Mouse (Mus musculus): ENCODE data around the gene Galnt4. TPM values are rescaled to one million over a fixed set of nuclear protein-coding genes. Genes with fewer than 3 reads are reported as not detected.

The Galnt4 gene
- polyA plus RNA-seq, 1 experiment from 2014 or later = 3.7 TPM

- no peak overlapping the region for H3K4me3 ChIP-seq (replicated peaks; ENCODE audit: low read depth, low read length)
- ATAC-seq (ENCODE audit: low FRiP score, low TSS enrichment) = no peak
- no peak overlapping the region for H3K27ac ChIP-seq (replicated peaks; ENCODE audit: low read depth, low read length)
- no peaks in the 10 kb centered on the region for H3K4me1 ChIP-seq (ENCODE audit: control insufficient read depth, insufficient read depth, low read length)
- no peaks in the 10 kb centered on the region for H3K36me3 ChIP-seq (ENCODE audit: control insufficient read depth, insufficient read depth, low read length)
- H3K4me2 ChIP-seq (ENCODE audit: low read length) = no peak overlapping the region
- no peaks in the 10 kb centered on the region for H3K9me3 ChIP-seq (ENCODE audit: control insufficient read depth, low read length)
- H3K27me3 ChIP-seq (ENCODE audit: control insufficient read depth, insufficient read depth, low read length) = no peaks in the 10 kb centered on the region
- H3K9ac ChIP-seq (replicated peaks; ENCODE audit: low read length) = no peak overlapping the region
- no peak for DNase-seq
- 89% methylated on average over 6 of the region's 6 CpGs for WGBS
These were observed 10.7 kb downstream of the Galnt4 start for GRCm38 (mm10) chr10:99118697-99119096.

DNA sequence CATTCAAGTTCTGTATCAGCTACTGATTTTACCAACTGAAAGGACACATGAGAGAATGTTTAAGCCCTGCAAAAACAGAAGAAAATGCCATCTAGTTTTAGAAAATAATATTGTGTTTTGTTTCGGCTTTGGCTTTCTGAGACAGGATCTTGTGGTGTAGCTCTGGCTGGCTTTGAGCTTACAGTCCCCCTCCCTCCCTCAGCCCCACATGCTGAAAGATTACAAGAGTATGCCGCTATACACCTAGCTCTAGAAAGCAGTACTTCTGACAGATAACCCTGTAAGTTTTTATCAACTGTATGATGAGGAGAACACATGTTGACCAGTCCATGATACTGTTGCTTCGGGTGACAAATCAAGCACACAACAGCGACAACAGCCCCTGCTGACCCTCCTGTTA is 11.5 kb downstream of the Galnt4 start:
- no peaks in the 10 kb centered on the region for H3K27me3 ChIP-seq (ENCODE audit: control insufficient read depth, insufficient read depth, low read length)
- H3K27ac ChIP-seq (replicated peaks; ENCODE audit: low read depth, low read length) = no peak overlapping the region
- no peaks in the 10 kb centered on the region for H3K9me3 ChIP-seq (ENCODE audit: control insufficient read depth, low read length)
- no peak overlapping the region for H3K9ac ChIP-seq (replicated peaks; ENCODE audit: low read length)
- 95% methylated on average over 4 of the region's 4 CpGs for WGBS
- no peaks in the 10 kb centered on the region for H3K36me3 ChIP-seq (ENCODE audit: control insufficient read depth, insufficient read depth, low read length)
- H3K4me1 ChIP-seq (ENCODE audit: control insufficient read depth, insufficient read depth, low read length) = no peaks in the 10 kb centered on the region
- ATAC-seq (ENCODE audit: low FRiP score, low TSS enrichment) = no peak
- no peak overlapping the region for H3K4me3 ChIP-seq (replicated peaks; ENCODE audit: low read depth, low read length)
- no peak for DNase-seq
- no peak overlapping the region for H3K4me2 ChIP-seq (ENCODE audit: low read length)

GRCm38 (mm10) chr10:99126225-99126624 is 18.3 kb downstream of the Galnt4 start, which contains the start of gene Phxr2:
TSS of gene Phxr2 (minus strand) at chr10:99126325.
- H3K27me3 ChIP-seq (ENCODE audit: control insufficient read depth, insufficient read depth, low read length) = no peaks in the 10 kb centered on the region
- no peak for DNase-seq
- WGBS = 94% methylated on average over 4 of the region's 4 CpGs

GRCm38 (mm10) chr10:99126954-99127353 is 19.0 kb downstream of the Galnt4 start:
- no peak for ATAC-seq (ENCODE audit: low FRiP score, low TSS enrichment)
- Histone ChIP-seq H3K4me2 (ENCODE audit: low read length) (no peak overlapping the region), H3K36me3 (ENCODE audit: control insufficient read depth, insufficient read depth, low read length) (peaks cover 6% of the 10 kb centered on the region), H3K27ac (replicated peaks; ENCODE audit: low read depth, low read length) (no peak overlapping the region), H3K27me3 (ENCODE audit: control insufficient read depth, insufficient read depth, low read length) (no peaks in the 10 kb centered on the region), H3K9ac (replicated peaks; ENCODE audit: low read length) (no peak overlapping the region), H3K4me3 (replicated peaks; ENCODE audit: low read depth, low read length) (no peak overlapping the region), H3K9me3 (ENCODE audit: control insufficient read depth, low read length) (no peaks in the 10 kb centered on the region), H3K4me1 (ENCODE audit: control insufficient read depth, insufficient read depth, low read length) (no peaks in the 10 kb centered on the region)
- DNase-seq = no peak
- 94% methylated on average over 14 of the region's 14 CpGs for WGBS

More at GRCm38 (mm10) chr10:99126225-99126624, 18.3 kb downstream of the Galnt4 start, which contains the start of gene Phxr2:
- H3K4me2 ChIP-seq (ENCODE audit: low read length) = no peak within 1 kb of the TSS
- H3K9ac ChIP-seq (replicated peaks; ENCODE audit: low read length) = no peak within 1 kb of the TSS
- H3K9me3 ChIP-seq (ENCODE audit: control insufficient read depth, low read length) = no peaks in the 10 kb centered on the region
- no peak for ATAC-seq (ENCODE audit: low FRiP score, low TSS enrichment)
- H3K4me3 ChIP-seq (replicated peaks; ENCODE audit: low read depth, low read length) = no peak within 1 kb of the TSS
- H3K36me3 ChIP-seq (ENCODE audit: control insufficient read depth, insufficient read depth, low read length) = peaks cover 6% of the 10 kb centered on the region
- H3K4me1 ChIP-seq (ENCODE audit: control insufficient read depth, insufficient read depth, low read length) = no peaks in the 10 kb centered on the region
- H3K27ac ChIP-seq (replicated peaks; ENCODE audit: low read depth, low read length) = no peak within 1 kb of the TSS

DNA sequence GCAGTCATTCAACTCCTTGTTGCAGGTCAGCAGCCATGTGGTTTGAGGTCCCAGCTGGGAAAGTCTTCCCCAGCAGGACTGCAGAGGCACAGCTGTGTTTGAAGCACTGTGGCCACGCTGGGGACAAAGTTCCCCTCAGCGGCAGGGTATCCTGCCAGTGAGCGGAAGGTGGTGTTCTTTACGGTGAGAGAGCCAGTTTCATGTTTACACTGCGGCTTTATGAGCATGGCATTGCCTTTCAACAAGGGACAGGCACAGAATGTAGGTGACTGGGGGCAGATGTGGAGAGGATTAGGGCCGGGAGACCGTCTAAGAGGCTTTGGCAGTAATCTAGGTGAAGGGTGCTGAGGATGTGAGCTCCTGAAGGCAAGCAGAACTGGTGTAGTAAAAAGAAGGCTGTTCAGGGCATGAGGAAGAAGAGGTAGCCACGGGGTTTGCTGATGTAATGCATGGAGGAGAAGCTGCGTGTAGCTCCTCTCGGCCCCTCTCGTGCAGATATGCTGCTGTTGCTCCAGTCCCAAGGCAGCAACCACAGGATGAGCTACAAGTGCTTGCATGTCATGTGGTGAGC is 19.8 kb downstream of the Galnt4 start:
- Histone ChIP-seq H3K9me3 (ENCODE audit: control insufficient read depth, low read length) (no peaks in the 10 kb centered on the region), H3K4me3 (replicated peaks; ENCODE audit: low read depth, low read length) (no peak overlapping the region), H3K27me3 (ENCODE audit: control insufficient read depth, insufficient read depth, low read length) (no peaks in the 10 kb centered on the region), H3K4me2 (ENCODE audit: low read length) (no peak overlapping the region), H3K9ac (replicated peaks; ENCODE audit: low read length) (no peak overlapping the region), H3K36me3 (ENCODE audit: control insufficient read depth, insufficient read depth, low read length) (peaks cover 6% of the 10 kb centered on the region), H3K4me1 (ENCODE audit: control insufficient read depth, insufficient read depth, low read length) (no peaks in the 10 kb centered on the region), H3K27ac (replicated peaks; ENCODE audit: low read depth, low read length) (no peak overlapping the region)
- ATAC-seq (ENCODE audit: low FRiP score, low TSS enrichment) (no peak), DNase-seq (no peak)
- 88% methylated on average over 11 of the region's 11 CpGs for WGBS

DNA sequence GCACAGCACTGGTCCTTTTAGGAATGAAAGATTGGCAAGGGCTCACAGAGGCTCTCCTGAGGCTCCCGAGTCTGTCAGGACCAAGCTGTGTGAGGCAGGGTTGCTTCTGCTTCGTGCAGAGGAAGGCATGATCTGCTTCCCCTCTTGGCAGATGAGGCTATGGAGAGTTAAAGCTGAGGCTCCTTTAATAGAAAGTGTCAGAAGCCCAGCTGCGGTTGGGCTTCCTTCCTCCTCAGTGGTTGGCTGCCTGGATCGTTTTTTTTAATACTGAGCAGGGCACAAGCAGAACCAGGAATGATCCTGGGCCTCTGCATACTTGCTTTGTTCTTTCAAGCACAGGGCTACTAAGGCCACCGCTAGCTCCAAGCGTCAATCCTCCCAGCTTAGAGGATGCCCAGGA is 22.7 kb downstream of the Galnt4 start:
- Histone ChIP-seq H3K4me1 (ENCODE audit: control insufficient read depth, insufficient read depth, low read length) (no peaks in the 10 kb centered on the region), H3K27me3 (ENCODE audit: control insufficient read depth, insufficient read depth, low read length) (no peaks in the 10 kb centered on the region), H3K9ac (replicated peaks; ENCODE audit: low read length) (no peak overlapping the region), H3K36me3 (ENCODE audit: control insufficient read depth, insufficient read depth, low read length) (peaks cover 12% of the 10 kb centered on the region), H3K4me3 (replicated peaks; ENCODE audit: low read depth, low read length) (no peak overlapping the region), H3K9me3 (ENCODE audit: control insufficient read depth, low read length) (no peaks in the 10 kb centered on the region), H3K27ac (replicated peaks; ENCODE audit: low read depth, low read length) (no peak overlapping the region), H3K4me2 (ENCODE audit: low read length) (no peak overlapping the region)
- no peak for ATAC-seq (ENCODE audit: low FRiP score, low TSS enrichment)
- DNase-seq = peak; percentile 7
- WGBS = 26% methylated on average over 6 of the region's 6 CpGs

GRCm38 (mm10) chr10:99131298-99131697 is 23.3 kb downstream of the Galnt4 start:
- Histone ChIP-seq H3K4me2 (ENCODE audit: low read length) (no peak overlapping the region), H3K9ac (replicated peaks; ENCODE audit: low read length) (no peak overlapping the region), H3K9me3 (ENCODE audit: control insufficient read depth, low read length) (no peaks in the 10 kb centered on the region), H3K36me3 (ENCODE audit: control insufficient read depth, insufficient read depth, low read length) (peaks cover 12% of the 10 kb centered on the region), H3K27ac (replicated peaks; ENCODE audit: low read depth, low read length) (no peak overlapping the region), H3K27me3 (ENCODE audit: control insufficient read depth, insufficient read depth, low read length) (no peaks in the 10 kb centered on the region), H3K4me1 (ENCODE audit: control insufficient read depth, insufficient read depth, low read length) (no peaks in the 10 kb centered on the region), H3K4me3 (replicated peaks; ENCODE audit: low read depth, low read length) (no peak overlapping the region)
- 36% methylated on average over 5 of the region's 5 CpGs for WGBS
- DNase-seq = peak; percentile 6
- no peak for ATAC-seq (ENCODE audit: low FRiP score, low TSS enrichment)

- H3K9ac ChIP-seq (replicated peaks; ENCODE audit: low read length) = no peak overlapping the region
- no peaks in the 10 kb centered on the region for H3K4me1 ChIP-seq (ENCODE audit: control insufficient read depth, insufficient read depth, low read length)
- no peak overlapping the region for H3K4me2 ChIP-seq (ENCODE audit: low read length)
- H3K27ac ChIP-seq (replicated peaks; ENCODE audit: low read depth, low read length) = no peak overlapping the region
- 69% methylated on average over 6 of the region's 6 CpGs for WGBS
- no peaks in the 10 kb centered on the region for H3K9me3 ChIP-seq (ENCODE audit: control insufficient read depth, low read length)
- H3K4me3 ChIP-seq (replicated peaks; ENCODE audit: low read depth, low read length) = no peak overlapping the region
- H3K27me3 ChIP-seq (ENCODE audit: control insufficient read depth, insufficient read depth, low read length) = no peaks in the 10 kb centered on the region
- no peak for DNase-seq
- ATAC-seq (ENCODE audit: low FRiP score, low TSS enrichment) = no peak
- H3K36me3 ChIP-seq (ENCODE audit: control insufficient read depth, insufficient read depth, low read length) = peaks cover 12% of the 10 kb centered on the region
These were observed 24.2 kb downstream of the Galnt4 start for GRCm38 (mm10) chr10:99132189-99132588.

GRCm38 (mm10) chr10:99132595-99133272 is 24.8 kb downstream of the Galnt4 start:
- Histone ChIP-seq H3K36me3 (ENCODE audit: control insufficient read depth, insufficient read depth, low read length) (peaks cover 12% of the 10 kb centered on the region), H3K27me3 (ENCODE audit: control insufficient read depth, insufficient read depth, low read length) (no peaks in the 10 kb centered on the region), H3K9ac (replicated peaks; ENCODE audit: low read length) (no peak overlapping the region), H3K9me3 (ENCODE audit: control insufficient read depth, low read length) (no peaks in the 10 kb centered on the region), H3K4me2 (ENCODE audit: low read length) (no peak overlapping the region), H3K4me1 (ENCODE audit: control insufficient read depth, insufficient read depth, low read length) (no peaks in the 10 kb centered on the region), H3K27ac (replicated peaks; ENCODE audit: low read depth, low read length) (no peak overlapping the region), H3K4me3 (replicated peaks; ENCODE audit: low read depth, low read length) (no peak overlapping the region)
- WGBS = 92% methylated on average over 11 of the region's 11 CpGs
- DNase-seq = no peak
- ATAC-seq (ENCODE audit: low FRiP score, low TSS enrichment) = no peak

All from midbrain, embryonic 14.5 days (tissue).